Mouse (Mus musculus) embryonic facial prominence, embryonic 12.5 days (tissue): ENCODE data around the gene Smpd4. TPM values are rescaled to one million over a fixed set of nuclear protein-coding genes. Genes with fewer than 3 reads are reported as not detected.

Experiments used
- ATAC-seq: fragments of 200-750 bp; cut with Nextera tagmentation; 2 replicates; pipeline ENCODE4 v1.8.0; 2017; ENCODE audit not compliant: insufficient number of reproducible peaks, insufficient read depth, low FRiP score, low TSS enrichment
- H3K27ac ChIP-seq: fragments of 300-500 bp; sonication (generic); 2 replicates; pipeline ENCODE4 v1.5.1; 2016; ENCODE audit warnings: mild to moderate bottlenecking
- H3K27me3 ChIP-seq: fragments of 300-500 bp; sonication (generic); 2 replicates; pipeline ENCODE4 v1.6.1; 2016; ENCODE audit warnings: mild to moderate bottlenecking, moderate library complexity
- H3K36me3 ChIP-seq: fragments of 300-500 bp; sonication (generic); 2 replicates; pipeline ENCODE4 v1.6.1; 2016; ENCODE audit warnings: mild to moderate bottlenecking
- H3K4me1 ChIP-seq: fragments of 300-500 bp; sonication (generic); 2 replicates; pipeline ENCODE4 v1.6.1; 2016
- H3K4me2 ChIP-seq: fragments of 300-500 bp; sonication (generic); replicated peaks from 2 replicates; pipeline ENCODE4 v1.6.1; 2016; ENCODE audit warnings: mild to moderate bottlenecking, moderate library complexity
- H3K4me3 ChIP-seq: fragments of 300-500 bp; sonication (generic); 2 replicates; pipeline ENCODE4 v1.5.1; 2016; ENCODE audit warnings: mild to moderate bottlenecking
- H3K9ac ChIP-seq: fragments of 300-500 bp; sonication (generic); 2 replicates; pipeline ENCODE4 v1.6.1; 2016; ENCODE audit warnings: mild to moderate bottlenecking, moderate library complexity
- H3K9me3 ChIP-seq: fragments of 300-500 bp; sonication (generic); 2 replicates; pipeline ENCODE4 v1.6.1; 2016; ENCODE audit warnings: mild to moderate bottlenecking, moderate library complexity
- WGBS: fragments of 180-500 bp; shearing (Covaris S2); methylation state at CpG from one replicate; pipeline ENCODE4 v1.1.7; 2016; 5-methylcytosine and 5-hydroxymethylcytosine counted together
- polyA plus RNA-seq: library from polyadenylated mRNA; unstranded; fragments of >200 nt; fragmentation: Nextera tagmentation; extraction: Ambion mirVana; gene quantifications from 2 replicates; pipeline ENCODE4 v1.2.1, GENCODE M21; 2016

Smpd4 gene
- polyA plus RNA-seq, 1 experiment from 2014 or later = 49.3 TPM

DNA sequence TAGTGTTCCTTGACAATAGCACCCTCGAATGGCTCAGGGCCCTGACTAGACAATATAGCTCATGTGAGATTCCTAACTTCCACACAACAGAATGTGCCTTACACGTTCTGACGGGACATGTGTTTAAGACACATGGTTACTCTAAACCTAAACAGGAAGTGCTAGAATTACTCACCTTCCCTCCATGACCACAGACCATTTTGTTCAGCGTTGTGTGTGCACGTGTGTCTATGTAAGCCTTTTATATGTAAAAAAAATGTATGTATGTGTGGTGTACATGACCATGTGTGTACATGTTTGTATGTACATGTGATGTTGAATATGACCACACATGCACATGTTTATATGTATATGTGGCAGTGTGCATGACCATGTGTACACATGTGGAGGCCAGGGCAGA, 2.9 kb upstream of the Smpd4 start:
- no peak overlapping the region for H3K4me2 ChIP-seq
- no peaks in the 10 kb centered on the region for H3K9me3 ChIP-seq
- no peak for ATAC-seq
- no peak overlapping the region for H3K27ac ChIP-seq
- 80% methylated on average over 5 of the region's 5 CpGs for WGBS
- no peak overlapping the region for H3K9ac ChIP-seq
- no peak overlapping the region for H3K4me3 ChIP-seq
- H3K4me1 ChIP-seq = peaks cover 3% of the 10 kb centered on the region
- no peaks in the 10 kb centered on the region for H3K27me3 ChIP-seq
- H3K36me3 ChIP-seq = no peaks in the 10 kb centered on the region

DNA sequence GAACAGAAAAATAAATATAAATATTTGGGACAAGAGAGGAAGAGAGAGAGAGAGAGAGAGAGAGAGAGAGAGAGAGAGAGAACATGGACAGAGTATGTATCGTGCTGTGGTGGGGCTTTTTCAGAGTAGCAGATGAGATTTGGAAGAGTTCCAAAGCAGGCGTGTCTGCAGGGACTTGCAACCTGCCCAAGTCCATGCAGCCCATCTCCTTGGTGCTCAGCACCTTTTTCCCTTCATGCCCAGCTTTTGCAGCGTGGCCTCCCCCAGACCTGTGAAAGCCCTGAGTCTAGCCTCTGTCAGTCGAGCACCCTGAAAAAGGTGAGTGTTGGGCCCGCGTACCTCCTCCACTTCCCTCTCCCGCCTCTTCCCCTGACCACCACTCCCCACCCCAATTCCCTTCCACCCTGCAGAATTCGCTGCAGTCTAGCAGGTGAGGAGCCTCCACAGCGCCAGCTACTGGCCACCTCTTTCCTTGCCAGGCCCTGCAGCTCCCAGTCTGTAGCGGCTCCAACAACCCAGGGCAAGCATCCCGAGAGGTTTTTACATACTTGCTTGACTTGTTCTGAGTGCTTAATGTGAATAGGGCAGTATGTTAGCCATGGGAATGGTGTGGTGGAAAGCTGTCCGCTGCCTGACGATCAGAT, 1.1 kb upstream of the Smpd4 start:
- no peak overlapping the region for H3K27ac ChIP-seq

DNA sequence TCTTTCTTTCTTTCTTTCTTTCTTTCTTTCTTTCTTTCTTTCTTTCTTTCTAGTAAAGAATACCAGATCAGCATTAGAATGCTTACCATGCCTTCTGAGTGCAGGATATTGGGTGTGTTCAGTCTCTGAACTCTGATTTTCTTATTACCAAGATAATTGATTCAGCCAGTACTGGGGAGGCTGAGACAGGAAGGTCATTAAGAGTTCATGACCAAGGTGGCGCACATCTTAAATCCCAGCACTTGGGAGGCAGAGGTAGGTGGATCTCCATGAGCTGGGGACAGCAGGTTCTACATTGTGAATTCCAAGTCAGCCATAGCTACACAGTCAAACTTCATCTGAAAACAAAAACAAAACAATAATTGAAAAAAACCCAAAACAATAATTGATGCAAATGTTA, 2.8 kb downstream of the Smpd4 start:
- no peak for ATAC-seq
- WGBS = 88% methylated on average over 1 of the region's 1 CpGs
- H3K27me3 ChIP-seq = no peaks in the 10 kb centered on the region
- no peak overlapping the region for H3K4me3 ChIP-seq
- peaks cover 41% of the 10 kb centered on the region for H3K36me3 ChIP-seq
- H3K4me1 ChIP-seq = peaks cover 3% of the 10 kb centered on the region
- H3K27ac ChIP-seq = no peak overlapping the region
- H3K9me3 ChIP-seq = no peaks in the 10 kb centered on the region
- H3K4me2 ChIP-seq = no peak overlapping the region
- H3K9ac ChIP-seq = no peak overlapping the region

More for the DNA sequence above, 1.1 kb upstream of the Smpd4 start:
- Histone ChIP-seq H3K4me2 (0 out of 2 replicates have a peak overlapping the region, but pooled peaks have one; percentile 7), H3K27me3 (no peaks in the 10 kb centered on the region), H3K4me1 (peaks cover 3% of the 10 kb centered on the region), H3K4me3 (0 out of 2 replicates have a peak overlapping the region, but pooled peaks have one; percentile 4), H3K9me3 (no peaks in the 10 kb centered on the region), H3K9ac (no peak overlapping the region), H3K36me3 (peaks cover 10% of the 10 kb centered on the region)
- 20% methylated on average over 13 of the region's 13 CpGs for WGBS
- no peak for ATAC-seq

DNA sequence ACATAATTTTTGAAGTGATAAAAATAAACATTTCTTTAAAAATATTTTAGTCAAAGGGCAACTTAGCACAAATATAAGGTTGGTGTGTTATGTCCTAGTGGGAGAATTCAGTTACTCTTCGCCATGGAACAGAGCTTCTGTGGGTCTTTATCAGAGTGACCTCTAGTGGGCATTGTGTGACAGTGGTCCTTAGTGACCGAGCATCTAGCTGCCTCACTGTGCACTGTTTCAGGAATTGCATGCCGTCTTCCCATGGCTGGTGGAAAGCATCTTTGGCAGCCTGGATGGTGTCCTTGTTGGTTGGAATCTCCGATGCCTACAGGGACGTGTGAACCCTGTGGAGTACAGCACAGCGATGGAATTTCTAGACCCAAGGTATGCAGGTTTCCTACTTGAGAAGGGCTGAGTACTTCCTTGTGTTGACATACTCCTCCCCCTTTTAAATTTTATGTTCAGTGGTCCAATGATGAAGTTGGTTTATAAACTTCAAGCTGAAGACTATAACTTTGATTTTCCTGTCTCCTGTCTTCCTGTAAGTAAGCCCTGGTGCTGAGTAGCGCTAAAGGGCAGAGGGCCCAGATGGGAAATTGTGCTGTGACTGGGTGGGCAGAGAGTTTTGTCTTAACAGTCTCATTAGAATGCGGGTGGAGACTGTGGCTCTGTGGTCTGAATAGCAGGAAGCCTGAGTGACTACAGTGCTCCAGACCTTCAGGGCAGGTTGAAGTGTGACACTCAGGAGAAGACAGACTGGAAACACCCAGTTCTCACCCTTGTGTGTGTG, 6.5 kb downstream of the Smpd4 start:
- Histone ChIP-seq H3K9ac (no peak overlapping the region), H3K4me2 (no peak overlapping the region), H3K9me3 (no peaks in the 10 kb centered on the region), H3K4me3 (no peak overlapping the region), H3K36me3 (peaks cover 70% of the 10 kb centered on the region), H3K4me1 (no peaks in the 10 kb centered on the region), H3K27ac (no peak overlapping the region), H3K27me3 (no peaks in the 10 kb centered on the region)
- WGBS = 69% methylated on average over 8 of the region's 8 CpGs
- ATAC-seq = 0 out of 2 replicates have a peak, but pooled peaks have one; percentile 47

DNA sequence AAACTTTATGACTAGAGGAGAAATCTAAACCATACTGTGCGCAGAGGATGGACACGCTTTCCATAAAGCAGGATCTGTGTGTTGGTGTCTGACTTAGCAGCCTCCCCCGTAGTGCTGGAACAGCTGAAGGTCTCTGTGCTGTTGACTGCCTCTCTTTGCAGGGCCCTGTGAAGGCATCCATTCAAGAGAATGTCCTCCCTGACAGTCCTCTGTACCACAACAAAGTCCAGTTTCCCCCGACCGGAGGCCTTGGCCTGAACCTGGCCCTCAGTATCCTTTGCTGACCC, 7.1 kb downstream of the Smpd4 start:
- Histone ChIP-seq H3K36me3 (peaks cover 74% of the 10 kb centered on the region), H3K4me2 (no peak overlapping the region), H3K9ac (no peak overlapping the region), H3K27ac (no peak overlapping the region), H3K4me3 (no peak overlapping the region), H3K27me3 (no peaks in the 10 kb centered on the region), H3K4me1 (no peaks in the 10 kb centered on the region), H3K9me3 (no peaks in the 10 kb centered on the region)
- ATAC-seq = no peak
- 92% methylated on average over 5 of the region's 5 CpGs for WGBS

DNA sequence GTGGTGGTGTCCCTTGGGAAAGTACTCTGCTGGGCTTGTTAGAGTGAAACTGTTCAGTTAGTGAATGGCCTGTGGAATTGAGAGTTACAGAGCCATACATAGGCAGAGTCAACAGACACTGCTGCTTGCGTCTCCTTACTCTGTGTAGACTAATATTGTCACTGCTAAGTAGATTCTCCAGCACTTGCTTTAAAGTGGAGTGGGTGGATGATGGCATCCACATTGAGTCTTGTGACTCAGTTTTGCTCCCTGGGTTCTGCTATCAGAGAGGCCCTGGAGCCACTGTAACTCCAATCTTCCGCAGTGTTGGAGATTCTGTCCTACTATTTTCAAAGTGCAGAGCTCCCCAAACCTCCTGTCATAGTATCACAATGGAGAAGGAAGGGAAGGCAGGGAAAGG, 13.4 kb downstream of the Smpd4 start:
- Histone ChIP-seq H3K36me3 (peaks cover 66% of the 10 kb centered on the region), H3K27me3 (no peaks in the 10 kb centered on the region), H3K4me1 (no peaks in the 10 kb centered on the region), H3K9me3 (no peaks in the 10 kb centered on the region), H3K4me3 (no peak overlapping the region), H3K4me2 (no peak overlapping the region), H3K9ac (no peak overlapping the region), H3K27ac (no peak overlapping the region)
- ATAC-seq = no peak
- WGBS = 98% methylated on average over 2 of the region's 2 CpGs

DNA sequence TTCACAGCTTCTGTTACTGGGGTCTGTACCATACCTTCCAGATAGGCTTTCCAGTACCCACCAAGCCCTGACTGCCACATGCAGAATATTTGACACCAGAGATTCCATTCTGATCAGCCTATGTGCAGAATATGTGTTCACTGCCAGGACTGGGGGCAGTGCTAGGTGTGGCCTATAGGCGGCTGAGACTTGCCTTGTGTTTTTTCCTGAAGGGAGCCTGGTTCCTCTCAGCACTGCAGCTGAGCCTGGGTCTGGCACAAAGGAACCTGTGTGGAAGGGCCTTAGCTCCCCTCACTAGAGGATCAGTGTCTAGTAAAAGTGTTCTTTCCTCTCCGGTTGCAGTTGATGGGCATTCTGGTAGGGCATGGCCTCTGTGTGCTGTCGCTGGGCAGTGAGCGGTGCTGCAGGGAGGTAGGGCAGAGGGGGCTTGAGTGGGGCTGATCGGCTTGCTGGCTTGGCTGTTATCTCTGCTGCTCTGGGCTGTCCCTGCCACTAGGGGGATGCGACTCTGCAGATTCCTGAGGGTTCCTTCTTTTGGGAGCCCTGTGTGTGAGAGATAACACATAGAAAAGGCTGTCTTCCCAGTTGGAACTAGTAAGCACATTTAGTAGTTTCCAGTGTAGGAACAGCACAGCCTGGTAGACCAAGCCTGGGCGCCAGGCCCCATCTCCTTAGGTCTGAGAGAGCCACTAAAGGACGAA, 14.5 kb downstream of the Smpd4 start:
- WGBS = 73% methylated on average over 8 of the region's 8 CpGs
- Histone ChIP-seq H3K4me2 (no peak overlapping the region), H3K4me1 (no peaks in the 10 kb centered on the region), H3K27me3 (no peaks in the 10 kb centered on the region), H3K36me3 (peaks cover 70% of the 10 kb centered on the region), H3K9ac (no peak overlapping the region), H3K9me3 (no peaks in the 10 kb centered on the region), H3K27ac (no peak overlapping the region), H3K4me3 (no peak overlapping the region)
- ATAC-seq = no peak

DNA sequence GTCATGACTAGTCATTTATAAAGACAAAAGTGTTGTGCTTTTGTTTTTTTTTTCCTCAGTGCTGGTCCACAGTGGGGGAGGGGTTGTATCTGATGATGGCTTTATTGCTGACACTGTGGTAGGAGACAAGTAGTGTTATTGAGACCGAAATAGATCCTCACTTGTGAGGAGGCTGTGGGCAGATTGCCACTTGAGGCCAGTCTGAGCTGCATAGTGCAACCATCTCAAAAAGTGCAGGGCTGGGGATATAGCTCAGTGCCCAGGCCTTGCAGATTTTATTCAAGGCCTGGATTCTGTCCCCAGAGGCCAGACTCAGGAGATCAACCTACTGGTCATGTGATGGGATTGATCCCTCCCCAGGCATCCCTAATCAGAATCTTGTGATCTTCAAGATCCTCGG, 17.8 kb downstream of the Smpd4 start:
- Histone ChIP-seq H3K27ac (no peak overlapping the region), H3K27me3 (no peaks in the 10 kb centered on the region), H3K36me3 (peaks cover 73% of the 10 kb centered on the region), H3K4me3 (no peak overlapping the region), H3K9ac (no peak overlapping the region), H3K9me3 (no peaks in the 10 kb centered on the region), H3K4me2 (no peak overlapping the region), H3K4me1 (no peaks in the 10 kb centered on the region)
- no peak for ATAC-seq
- WGBS = 93% methylated on average over 2 of the region's 2 CpGs

DNA sequence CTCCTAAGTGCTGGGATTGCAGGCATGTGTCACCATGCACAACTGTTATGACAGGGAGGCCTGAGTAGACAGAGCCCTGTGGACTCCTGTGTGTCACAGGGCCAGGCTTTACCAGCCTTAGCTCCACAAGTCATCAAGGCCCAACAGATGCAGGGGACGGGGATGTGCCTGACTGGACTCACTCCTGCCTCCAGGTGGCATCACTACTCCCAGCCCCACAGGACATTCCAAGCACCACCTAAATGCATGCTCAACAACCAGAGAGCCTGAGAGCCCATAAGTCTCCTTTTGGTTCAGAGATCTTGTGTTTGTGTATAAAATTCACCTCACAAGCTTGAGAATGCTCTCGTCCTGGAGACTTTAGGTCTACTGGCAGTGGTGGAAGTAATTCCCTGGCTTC, 18.5 kb downstream of the Smpd4 start:
- H3K27ac ChIP-seq = no peak overlapping the region
- no peak overlapping the region for H3K4me3 ChIP-seq
- H3K4me2 ChIP-seq = no peak overlapping the region
- 71% methylated on average over 2 of the region's 2 CpGs for WGBS
- H3K4me1 ChIP-seq = no peaks in the 10 kb centered on the region
- no peaks in the 10 kb centered on the region for H3K9me3 ChIP-seq
- H3K36me3 ChIP-seq = peaks cover 73% of the 10 kb centered on the region
- no peaks in the 10 kb centered on the region for H3K27me3 ChIP-seq
- H3K9ac ChIP-seq = no peak overlapping the region
- ATAC-seq = no peak

DNA sequence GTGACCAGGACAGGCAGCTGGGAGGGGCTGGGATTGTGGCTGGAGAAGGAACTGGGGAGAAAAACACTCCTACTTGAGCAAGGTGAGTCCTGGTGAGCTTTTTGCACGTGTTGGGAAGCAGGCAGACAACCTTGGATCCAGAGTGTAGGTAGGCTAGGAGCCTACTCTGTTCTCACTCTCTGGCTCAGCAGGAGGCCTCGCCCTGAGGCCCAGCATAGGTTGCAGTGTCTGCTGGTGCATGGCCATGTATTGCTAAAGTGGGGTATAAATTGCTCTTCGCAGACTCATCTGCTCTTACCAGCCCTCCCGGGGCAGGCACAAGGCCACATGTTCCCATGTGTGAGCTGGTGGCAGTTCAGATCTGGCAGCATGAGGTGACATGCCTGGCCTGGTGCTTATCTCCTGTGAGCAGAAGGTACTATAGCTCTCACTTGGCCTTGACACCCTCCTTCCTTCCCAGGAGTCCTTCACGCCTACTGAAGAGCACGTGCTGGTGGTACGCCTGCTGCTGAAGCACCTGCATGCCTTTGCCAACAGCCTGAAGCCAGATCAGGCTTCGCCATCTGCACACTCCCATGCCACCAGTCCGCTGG, 19.0 kb downstream of the Smpd4 start:
- Histone ChIP-seq H3K9ac (no peak overlapping the region), H3K27ac (no peak overlapping the region), H3K4me2 (no peak overlapping the region), H3K36me3 (peaks cover 73% of the 10 kb centered on the region), H3K27me3 (no peaks in the 10 kb centered on the region), H3K4me1 (no peaks in the 10 kb centered on the region), H3K4me3 (no peak overlapping the region), H3K9me3 (no peaks in the 10 kb centered on the region)
- ATAC-seq = no peak
- WGBS = 92% methylated on average over 9 of the region's 9 CpGs

DNA sequence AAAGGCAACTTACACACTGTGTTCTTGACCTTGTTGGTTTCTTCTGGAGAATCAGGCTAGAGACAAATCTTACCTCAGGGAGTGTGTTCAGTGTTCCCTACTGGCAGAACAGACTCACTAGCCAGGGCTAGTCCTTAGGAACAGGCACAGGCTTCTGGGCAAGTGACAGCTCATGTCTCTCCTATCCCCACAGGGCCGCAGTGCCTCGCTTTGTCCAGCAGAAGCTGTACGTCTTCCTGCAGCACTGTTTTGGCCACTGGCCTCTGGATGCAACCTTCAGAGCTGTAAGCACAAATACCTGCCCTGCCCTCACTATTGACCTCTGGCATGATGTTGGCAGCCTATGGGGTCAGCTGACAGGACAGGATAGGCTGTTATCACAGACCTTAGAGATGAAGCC, 19.9 kb downstream of the Smpd4 start:
- Histone ChIP-seq H3K4me1 (no peaks in the 10 kb centered on the region), H3K4me3 (no peak overlapping the region), H3K36me3 (peaks cover 66% of the 10 kb centered on the region), H3K4me2 (no peak overlapping the region), H3K9ac (no peak overlapping the region), H3K27me3 (no peaks in the 10 kb centered on the region), H3K27ac (no peak overlapping the region), H3K9me3 (no peaks in the 10 kb centered on the region)
- ATAC-seq = no peak
- 92% methylated on average over 3 of the region's 3 CpGs for WGBS

DNA sequence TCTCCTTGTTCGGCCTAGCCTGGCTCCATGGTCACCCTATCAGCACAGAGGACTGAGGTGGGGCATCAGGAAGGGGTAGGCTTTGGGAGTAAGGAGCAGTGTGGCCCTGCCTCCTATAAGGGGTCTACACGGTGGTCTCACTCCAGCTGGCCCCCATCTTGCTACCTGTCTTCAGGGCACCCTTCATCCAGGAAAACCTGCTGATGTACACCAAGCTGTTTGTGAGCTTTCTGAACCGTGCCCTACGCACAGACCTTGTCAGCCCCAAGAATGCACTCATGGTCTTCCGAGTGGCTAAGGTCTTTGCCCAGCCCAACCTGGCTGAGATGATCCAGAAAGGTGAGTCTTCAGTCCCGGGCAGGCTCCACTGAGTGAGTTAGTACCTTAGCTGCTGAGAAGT, 20.8 kb downstream of the Smpd4 start:
- no peak for ATAC-seq
- H3K4me1 ChIP-seq = no peaks in the 10 kb centered on the region
- H3K4me3 ChIP-seq = no peak overlapping the region
- H3K4me2 ChIP-seq = no peak overlapping the region
- WGBS = 95% methylated on average over 6 of the region's 6 CpGs
- no peak overlapping the region for H3K9ac ChIP-seq
- H3K36me3 ChIP-seq = peaks cover 66% of the 10 kb centered on the region
- H3K27me3 ChIP-seq = no peaks in the 10 kb centered on the region
- no peak overlapping the region for H3K27ac ChIP-seq
- H3K9me3 ChIP-seq = no peaks in the 10 kb centered on the region
